Mouse (Mus musculus): ENCODE measurements around the gene Irf7.
A peak's percentile ranks its signal among the peaks of the same experiment; 100 is the strongest.

Irf7 gene

GRCm38 (mm10) chr7:141219558-141220099, 46.7 kb downstream of the Irf7 start:
- no peak for DNase-seq

- no peak for DNase-seq
Observed at GRCm38 (mm10) chr7:141218557-141219133, 47.6 kb downstream of the Irf7 start.

- DNase-seq, result no peak
Observed at GRCm38 (mm10) chr7:141218141-141218540, 48.1 kb downstream of the Irf7 start.

- no peak for DNase-seq
Observed at GRCm38 (mm10) chr7:141217343-141218013, 48.8 kb downstream of the Irf7 start.

GRCm38 (mm10) chr7:141216894-141217293, 49.4 kb downstream of the Irf7 start:
- no peak for DNase-seq

- peak; percentile 88 to 92 for DNase-seq
Observed at GRCm38 (mm10) chr7:141215880-141216733, 50.2 kb downstream of the Irf7 start.

GRCm38 (mm10) chr7:141215101-141215879, 51.0 kb downstream of the Irf7 start, which contains the start of gene Rassf7:
Gene Rassf7, plus strand, starts transcription at chr7:141215860.
- peak; percentile 95 to 97 for DNase-seq

GRCm38 (mm10) chr7:141214310-141214709, 52.0 kb downstream of the Irf7 start:
- DNase-seq, result no peak

- DNase-seq, result no peak
Observed at GRCm38 (mm10) chr7:141213605-141214235, 52.6 kb downstream of the Irf7 start, which contains the start of gene Lmntd2. Gene Lmntd2, minus strand, starts transcription at chr7:141214080.

- DNase-seq, result no peak
Observed at GRCm38 (mm10) chr7:141213133-141213532, 53.1 kb downstream of the Irf7 start.

All from lung, postnatal 4 days (tissue).